Mouse (Mus musculus): ENCODE data around the gene Ppp1r35. TPM values are rescaled to one million over a fixed set of nuclear protein-coding genes. Genes with fewer than 3 reads are reported as not detected.
A peak's percentile ranks its signal among the peaks of the same experiment; 100 is the strongest.

Ppp1r35 gene
- 10 to 100 TPM; 13.4 to 17.4 TPM for total RNA-seq (2021)

GRCm38 (mm10) chr5:137778635-137779034 is at the start of gene Ppp1r35:
Gene Ppp1r35 (plus strand): TSS chr5:137778849.
- peak; percentile 97 to 98 for DNase-seq
- intact Hi-C loops (cut with DNase I): no loop called here

- intact Hi-C loops (cut with DNase I): no loop called here
These were observed 44.9 kb upstream of the Ppp1r35 start for GRCm38 (mm10) chr5:137733638-137734288.

GRCm38 (mm10) chr5:137734289-137735061 is 44.2 kb upstream of the Ppp1r35 start:
- DNase-seq: no peak
- intact Hi-C loops (cut with DNase I): no loop called here

More at GRCm38 (mm10) chr5:137733638-137734288, 44.9 kb upstream of the Ppp1r35 start:
- DNase-seq: no peak

GRCm38 (mm10) chr5:137737400-137737940 is 41.2 kb upstream of the Ppp1r35 start:
- no peak for DNase-seq
- intact Hi-C loops (cut with DNase I): no loop called here

- intact Hi-C loops (cut with DNase I): no loop called here
- DNase-seq: no peak
These were observed 40.1 kb upstream of the Ppp1r35 start for GRCm38 (mm10) chr5:137738516-137738915.

- intact Hi-C loops (cut with DNase I): no loop called here
These were observed 39.2 kb upstream of the Ppp1r35 start for GRCm38 (mm10) chr5:137739471-137739870.

GRCm38 (mm10) chr5:137740506-137740905 is 38.1 kb upstream of the Ppp1r35 start:
- no peak for DNase-seq
- intact Hi-C loops (cut with DNase I): loop anchor here (5.0 kb wide), 1 partner anchor 68 kb away; no protein-coding TSS in a partner anchor

More at GRCm38 (mm10) chr5:137739471-137739870, 39.2 kb upstream of the Ppp1r35 start:
- DNase-seq: no peak

GRCm38 (mm10) chr5:137741023-137741931 is 37.4 kb upstream of the Ppp1r35 start, which contains the start of gene Nyap1:
Gene Nyap1 (minus strand): TSS chr5:137741607.
- intact Hi-C loops (cut with DNase I): loop anchor here (1.0 to 5.0 kb wide), 2 partner anchors 69 to 84 kb away; no protein-coding TSS in a partner anchor
- DNase-seq: peak; percentile 84 to 85

GRCm38 (mm10) chr5:137742048-137742447 is 36.6 kb upstream of the Ppp1r35 start:
- intact Hi-C loops (cut with DNase I): loop anchor here (5.0 kb wide), 1 partner anchor 70 kb away; no protein-coding TSS in a partner anchor
- DNase-seq: no peak

- DNase-seq: no peak
- intact Hi-C loops (cut with DNase I): loop anchor here (5.0 kb wide), 1 partner anchor 71 kb away; no protein-coding TSS in a partner anchor
These were observed 35.8 kb upstream of the Ppp1r35 start for GRCm38 (mm10) chr5:137742836-137743235.

- no peak for DNase-seq
- intact Hi-C loops (cut with DNase I): loop anchor here (5.0 kb wide), 1 partner anchor 72 kb away; no protein-coding TSS in a partner anchor
These were observed 34.5 kb upstream of the Ppp1r35 start for GRCm38 (mm10) chr5:137744197-137744596.

GRCm38 (mm10) chr5:137745214-137746171 is 33.2 kb upstream of the Ppp1r35 start, which contains the start of gene Tsc22d4:
Gene Tsc22d4 (plus strand): TSS chr5:137745730.
- intact Hi-C loops (cut with DNase I): loop anchor here (5.0 kb wide), 1 partner anchor 213 kb away; the partner anchor contains the start of genes Epo and Gnb2

GRCm38 (mm10) chr5:137746282-137746850 is 32.3 kb upstream of the Ppp1r35 start:
- intact Hi-C loops (cut with DNase I): loop anchor here (5.0 kb wide), 1 partner anchor 214 kb away; the partner anchor contains the start of genes Epo and Gnb2
- DNase-seq: peak; percentile 86

More at GRCm38 (mm10) chr5:137745214-137746171, 33.2 kb upstream of the Ppp1r35 start, which contains the start of gene Tsc22d4:
- DNase-seq: peak; percentile 94 to 95

GRCm38 (mm10) chr5:137746851-137747325 is 31.8 kb upstream of the Ppp1r35 start:
- DNase-seq: peak; percentile 53 to 55
- intact Hi-C loops (cut with DNase I): loop anchor here (5.0 kb wide), 1 partner anchor 215 kb away; the partner anchor contains the start of genes Epo and Gnb2

GRCm38 (mm10) chr5:137747326-137747961 is 31.2 kb upstream of the Ppp1r35 start:
- peak; percentile 71 to 74 for DNase-seq
- intact Hi-C loops (cut with DNase I): loop anchor here (5.0 kb wide), 1 partner anchor 215 kb away; the partner anchor contains the start of genes Epo and Gnb2

GRCm38 (mm10) chr5:137748130-137748770 is 30.4 kb upstream of the Ppp1r35 start:
- peak; percentile 73 to 77 for DNase-seq
- intact Hi-C loops (cut with DNase I): loop anchor here (5.0 kb wide), 1 partner anchor 216 kb away; the partner anchor contains the start of genes Epo and Gnb2
